Mouse (Mus musculus) urinary bladder, postnatal 10 days (tissue): ENCODE measurements around the gene Apela.
A peak's percentile ranks its signal among the peaks of the same experiment; 100 is the strongest.
"Not testable (repeated sequence)": the region's sequence is repeated elsewhere in the genome, so short reads cannot be mapped to it uniquely, and the experiment has no call there.

Source experiments
- DNase-seq: peaks from one replicate; pipeline ENCODE4 v3.0.0; 2022; ENCODE audit warnings: low spot score

Apela gene

GRCm38 (mm10) chr8:65022485-65022884, 14.7 kb downstream of the Apela start:
- DNase-seq, result peak; percentile 20

DNA sequence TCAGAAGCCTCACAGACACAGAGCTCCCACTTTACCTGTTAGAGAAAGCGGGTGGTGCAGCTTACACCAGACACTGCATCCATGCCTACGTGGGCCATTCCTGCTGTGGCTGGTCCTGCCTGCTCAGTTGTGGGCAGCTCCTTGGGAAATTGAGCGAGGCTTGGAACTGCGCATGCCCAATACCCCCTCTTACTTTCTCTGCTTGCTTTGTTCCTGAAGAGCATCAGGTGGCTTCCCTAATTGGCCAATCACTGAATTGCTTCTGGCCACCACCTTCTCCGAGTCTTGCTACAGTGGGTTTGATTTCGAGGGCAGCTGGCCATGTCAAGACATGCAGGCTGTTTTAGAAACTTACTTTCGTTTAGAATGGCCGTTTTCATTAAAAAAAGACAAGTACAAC, 18.7 kb downstream of the Apela start, which contains the start of the genes Trim61 and Trim60:
Gene Trim61, minus strand, starts transcription at position 101 of the 400 bp plus-strand sequence.
Gene Trim60, minus strand, starts transcription at position 162 of the 400 bp plus-strand sequence.
- DNase-seq, result no peak

GRCm38 (mm10) chr8:65007616-65008015, 29.5 kb downstream of the Apela start:
- not testable (repeated sequence) for DNase-seq

DNA sequence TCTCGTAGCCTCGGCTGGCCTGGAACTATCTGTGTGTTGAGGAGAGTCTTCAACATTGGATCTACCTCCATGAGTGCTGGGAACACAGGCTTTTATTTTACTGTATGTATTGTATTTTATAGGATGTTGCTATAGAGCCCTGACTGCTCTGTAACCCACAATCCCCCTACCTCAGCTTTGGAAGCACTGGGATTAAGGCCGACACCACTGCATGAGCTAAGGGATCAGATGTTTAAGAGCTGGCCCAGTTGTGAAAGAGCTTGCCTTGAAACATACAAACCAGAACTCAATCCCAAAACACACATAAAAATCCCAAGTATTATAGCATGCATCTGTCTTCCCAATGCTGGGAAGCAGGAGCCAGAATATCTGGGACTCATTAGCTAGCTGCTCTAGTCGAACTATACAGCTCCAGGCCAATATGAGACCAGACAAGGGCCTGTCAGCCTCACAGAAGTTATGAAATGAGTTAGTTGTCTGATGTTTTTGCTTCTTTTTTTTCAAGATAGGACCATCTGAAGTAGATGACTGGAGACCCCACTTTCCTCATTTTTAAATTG, 38.2 kb downstream of the Apela start:
- DNase-seq, result no peak

GRCm38 (mm10) chr8:64987731-64988130, 49.4 kb downstream of the Apela start, which contains the start of gene Trim75:
Gene Trim75 (minus strand): TSS chr8:64987831.
- DNase-seq, result no peak

GRCm38 (mm10) chr8:64983150-64983897, 53.8 kb downstream of the Apela start:
- no peak for DNase-seq
